8 mouse cellular contexts compared by ENCODE assay signal in genomic region chr9:60599489-60599888, GRCm38 (mm10).
DNase-seq lines count a peak whose midpoint lies in the region; ATAC-seq lines count a peak whose summit lies in the region.

No protein-coding gene starts in this region.

- H3K27me3 ChIP-seq in liver, embryonic 12.5 days (replicated peaks) = no peaks in the 10 kb centered on the region
- no peaks in the 10 kb centered on the region for H3K27me3 ChIP-seq in hindbrain, embryonic 14.5 days (ENCODE audit: control insufficient read depth, insufficient read depth, low read length)

- H3K4me3 ChIP-seq in liver, embryonic 12.5 days = no peak overlapping the region
- no peak overlapping the region for H3K4me3 ChIP-seq in hindbrain, embryonic 14.5 days (replicated peaks; ENCODE audit: low read length)

- ATAC-seq in liver, embryonic 12.5 days = no peak
- no peak for ATAC-seq in hindbrain, embryonic 14.5 days (ENCODE audit: low FRiP score)

- no peak overlapping the region for H3K4me2 ChIP-seq in liver, embryonic 12.5 days
- H3K4me2 ChIP-seq in hindbrain, embryonic 14.5 days (replicated peaks) = no peak overlapping the region

- no peak overlapping the region for H3K27ac ChIP-seq in liver, embryonic 12.5 days
- no peak overlapping the region for H3K27ac ChIP-seq in hindbrain, embryonic 14.5 days

- H3K9me3 ChIP-seq in liver, embryonic 12.5 days (replicated peaks) = no peaks in the 10 kb centered on the region
- H3K9me3 ChIP-seq in hindbrain, embryonic 14.5 days (ENCODE audit: control insufficient read depth, low read length) = no peaks in the 10 kb centered on the region

- H3K9ac ChIP-seq in liver, embryonic 12.5 days = no peak overlapping the region
- H3K9ac ChIP-seq in hindbrain, embryonic 14.5 days = no peak overlapping the region

- DNase-seq in cerebellum, postnatal 14 days = peak; percentile 74 to 75
- no peak for DNase-seq in cerebellum, postnatal 4 days (ENCODE audit: low spot score in 2 of 2)
- DNase-seq in liver (peak; percentile 12), MEL-GATA-1-ER (ENCODE audit: extremely low read depth, low read depth) (peak; percentile 55)
- peak; percentile 68 for DNase-seq in hindbrain, embryonic 14.5 days (ENCODE audit: low spot score)
- peak; percentile 21 for DNase-seq in lung, postnatal 25 days (ENCODE audit: low spot score)
- DNase-seq in spleen, adult 18-20 months = no peak

- 23% methylated on average over 2 of the region's 2 CpGs for WGBS in liver, embryonic 12.5 days (ENCODE audit: insufficient replicate concordance)
- 67% methylated on average over 2 of the region's 2 CpGs for WGBS in hindbrain, embryonic 14.5 days

- H3K4me1 ChIP-seq in liver, embryonic 12.5 days = no peaks in the 10 kb centered on the region
- H3K4me1 ChIP-seq in hindbrain, embryonic 14.5 days (replicated peaks; ENCODE audit: control insufficient read depth, insufficient read depth, low read length) = no peaks in the 10 kb centered on the region

- H3K36me3 ChIP-seq in liver, embryonic 12.5 days = no peaks in the 10 kb centered on the region
- peaks cover 72% of the 10 kb centered on the region for H3K36me3 ChIP-seq in hindbrain, embryonic 14.5 days (replicated peaks; ENCODE audit: control insufficient read depth, insufficient read depth)

Comparison
In these comparisons a context has a peak if more than half of its experiments do, and no peak if none do; other contexts are left out.
1. DNase-seq: peak in cerebellum, postnatal 14 days (2 of 2), liver (single experiment), MEL-GATA-1-ER (single experiment), hindbrain, embryonic 14.5 days (single experiment) and lung, postnatal 25 days (single experiment); none in cerebellum, postnatal 4 days (0 of 2) and spleen, adult 18-20 months (0 of 2).